Mouse (Mus musculus) erythroblast, embryonic 14.5 days (primary cell): Measurements from ENCODE around the gene Zdhhc18. TPM values are rescaled to one million over a fixed set of nuclear protein-coding genes. Genes with fewer than 3 reads are reported as not detected.

Experiments used
- H3K27me3 ChIP-seq: 2 replicates; pipeline ENCODE4 v1.6.1; 2012; ENCODE audit warnings: inconsistent platforms; ENCODE audit not compliant: control insufficient read depth
- H3K36me3 ChIP-seq: 2 replicates; pipeline ENCODE4 v1.6.1; 2012; ENCODE audit warnings: mild to moderate bottlenecking, inconsistent platforms; ENCODE audit not compliant: control insufficient read depth
- H3K4me1 ChIP-seq: 2 replicates; pipeline ENCODE4 v1.6.1; 2012; ENCODE audit warnings: inconsistent platforms; ENCODE audit not compliant: control insufficient read depth
- H3K4me3 ChIP-seq: replicated peaks from 2 replicates; pipeline ENCODE3; 2012; ENCODE audit warnings: moderate library complexity, mild to moderate bottlenecking, inconsistent platforms
- H3K9me3 ChIP-seq: 2 replicates; pipeline ENCODE4 v1.6.1; 2012; ENCODE audit warnings: low read length, inconsistent platforms, mixed read lengths; ENCODE audit not compliant: control insufficient read depth
- GATA1 ChIP-seq: IDR thresholded peaks from 2 replicates; pipeline ENCODE4 v1.6.1; 2012; ENCODE audit warnings: low read length, inconsistent platforms, mixed read lengths
- TAL1 ChIP-seq: IDR thresholded peaks from 3 replicates; pipeline ENCODE4 v1.6.1; 2012; ENCODE audit warnings: low read length, inconsistent platforms, mixed read lengths
- polyA plus RNA-seq: library from polyadenylated mRNA; stranded (reverse); fragments of >175 nt; gene quantifications from 2 replicates; pipeline ENCODE4 v1.2.3, GENCODE M21; 2012

Gene Zdhhc18
- polyA plus RNA-seq: 0.25 and 0.43 TPM in 2 replicates

DNA sequence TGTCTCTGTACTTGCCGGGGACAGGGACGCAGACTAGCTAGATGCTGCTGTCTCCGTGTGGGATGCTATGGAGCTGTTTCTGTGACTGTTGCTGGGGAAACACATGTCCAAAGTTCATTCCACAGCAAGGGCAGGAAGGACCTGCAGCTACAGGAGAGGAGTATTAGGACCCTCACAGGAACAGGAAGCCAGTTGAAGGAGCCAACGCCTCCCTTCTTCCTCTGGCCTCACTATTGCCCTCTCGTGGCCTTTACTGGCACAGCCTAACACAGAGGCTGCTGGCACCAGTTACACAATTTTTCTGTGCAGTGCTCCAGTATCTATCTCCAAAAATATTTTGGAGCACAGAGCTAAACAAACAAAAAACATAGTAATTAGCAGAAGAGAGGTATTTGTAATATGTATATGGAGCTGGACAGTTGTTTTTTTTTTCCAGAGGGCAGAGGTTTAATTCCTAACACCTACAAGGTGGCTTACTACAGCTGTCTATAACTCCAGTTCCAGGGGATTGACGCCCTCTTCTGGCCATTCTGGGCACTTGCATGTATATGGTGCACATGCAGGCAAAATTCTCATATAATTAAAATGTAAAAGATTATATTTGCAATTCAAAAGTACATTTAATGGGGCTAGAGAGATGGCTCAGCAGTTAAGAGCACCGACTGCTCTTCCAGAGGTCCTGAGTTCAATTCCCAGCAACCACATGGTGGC lies at the start of gene Zdhhc18:
Zdhhc18 (minus strand) TSS at position 166 of the 711 bp plus-strand sequence.
- Histone ChIP-seq H3K4me3 (peak within 1 kb of the TSS; percentile 41), H3K36me3 (no peaks in the 10 kb centered on the region), H3K9me3 (peaks cover 6% of the 10 kb centered on the region), H3K4me1 (peaks cover 3% of the 10 kb centered on the region), H3K27me3 (no peaks in the 10 kb centered on the region)
- TF ChIP-seq GATA1: no peak
- TF ChIP-seq TAL1: no peak

DNA sequence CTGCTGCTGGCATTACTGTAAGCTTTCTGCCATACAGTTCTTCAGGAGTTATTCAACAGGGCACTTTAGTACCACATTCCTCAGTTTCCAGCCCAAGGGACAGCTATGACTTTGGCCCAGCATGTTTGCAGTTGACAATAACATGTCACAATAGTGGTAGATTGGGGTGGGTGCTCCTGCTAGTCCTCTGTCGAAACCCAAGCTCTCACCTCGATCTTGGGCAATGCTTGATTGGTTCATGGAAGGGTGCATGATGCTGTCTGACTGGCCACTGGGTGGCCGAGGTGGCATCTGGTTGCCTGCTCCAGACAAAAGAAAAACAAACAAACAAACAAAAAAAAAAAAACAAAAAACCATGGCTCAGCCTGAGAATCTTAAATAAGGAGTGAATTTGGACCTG lies 45.4 kb upstream of the Zdhhc18 start:
- Histone ChIP-seq H3K27me3 (no peaks in the 10 kb centered on the region), H3K4me1 (no peaks in the 10 kb centered on the region), H3K4me3 (no peak overlapping the region), H3K36me3 (peaks cover 95% of the 10 kb centered on the region), H3K9me3 (no peaks in the 10 kb centered on the region)
- TF ChIP-seq TAL1: no peak
- no peak for TF ChIP-seq GATA1

DNA sequence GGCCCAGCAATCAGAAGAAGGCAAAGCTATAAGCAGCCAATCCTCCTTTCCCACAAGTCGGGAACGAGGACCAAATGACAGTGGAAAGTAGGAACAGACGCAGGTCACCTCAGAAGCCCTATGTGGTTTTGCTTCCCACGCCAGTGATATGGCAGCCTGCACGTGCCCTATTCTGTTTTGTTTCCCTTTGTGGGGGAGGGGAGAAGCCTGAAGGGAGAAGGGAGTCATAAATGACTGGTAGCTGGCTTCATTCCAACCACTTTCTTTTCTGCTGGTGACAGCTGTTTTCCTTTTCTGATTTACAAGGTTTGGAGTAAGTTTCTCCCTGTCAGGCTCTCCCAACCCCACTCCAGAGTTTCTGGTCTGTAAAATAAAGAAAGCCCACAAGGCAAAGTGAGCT lies 40.3 kb upstream of the Zdhhc18 start:
- no peaks in the 10 kb centered on the region for H3K9me3 ChIP-seq
- no peaks in the 10 kb centered on the region for H3K27me3 ChIP-seq
- H3K4me1 ChIP-seq: peaks cover 3% of the 10 kb centered on the region; the same call in 1 of the 2 replicates
- no peak for TF ChIP-seq GATA1
- TF ChIP-seq TAL1: no peak
- peaks cover 100% of the 10 kb centered on the region for H3K36me3 ChIP-seq
- no peak overlapping the region for H3K4me3 ChIP-seq

DNA sequence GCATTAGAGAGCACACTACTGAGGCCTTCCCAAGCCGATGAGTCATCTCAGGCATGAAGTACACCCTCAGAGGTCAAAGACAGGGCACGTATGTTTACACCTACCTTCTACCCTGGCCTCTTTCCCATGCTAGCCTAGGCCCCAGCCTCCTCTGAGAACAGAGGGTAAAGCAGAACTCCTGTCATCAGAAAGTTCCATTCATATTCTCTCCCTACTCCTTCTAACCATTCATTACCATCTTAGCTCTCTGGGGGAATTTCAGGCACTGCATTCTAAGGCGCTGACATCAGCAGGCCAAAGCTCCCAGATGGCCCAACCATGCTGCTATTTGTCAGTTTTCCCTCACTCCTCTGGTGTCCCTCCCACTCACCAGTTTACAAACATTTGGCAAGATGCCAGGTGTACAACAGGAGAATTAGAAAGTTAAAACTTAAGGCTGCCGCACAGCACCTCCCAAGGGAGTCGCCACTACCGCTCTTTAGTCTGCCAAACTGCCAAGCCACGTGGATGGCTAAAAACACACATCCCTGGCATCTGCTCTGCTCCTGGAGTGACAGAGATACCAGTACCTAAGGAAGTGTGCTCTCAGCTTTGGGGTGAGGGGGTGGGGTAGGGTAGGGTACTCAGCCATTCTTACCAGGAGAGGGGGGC lies 38.6 kb upstream of the Zdhhc18 start:
- peaks cover 100% of the 10 kb centered on the region for H3K36me3 ChIP-seq
- peaks cover 3% of the 10 kb centered on the region for H3K4me1 ChIP-seq
- no peaks in the 10 kb centered on the region for H3K27me3 ChIP-seq
- TF ChIP-seq GATA1: no peak
- TF ChIP-seq TAL1: no peak
- no peak overlapping the region for H3K4me3 ChIP-seq
- H3K9me3 ChIP-seq: no peaks in the 10 kb centered on the region

DNA sequence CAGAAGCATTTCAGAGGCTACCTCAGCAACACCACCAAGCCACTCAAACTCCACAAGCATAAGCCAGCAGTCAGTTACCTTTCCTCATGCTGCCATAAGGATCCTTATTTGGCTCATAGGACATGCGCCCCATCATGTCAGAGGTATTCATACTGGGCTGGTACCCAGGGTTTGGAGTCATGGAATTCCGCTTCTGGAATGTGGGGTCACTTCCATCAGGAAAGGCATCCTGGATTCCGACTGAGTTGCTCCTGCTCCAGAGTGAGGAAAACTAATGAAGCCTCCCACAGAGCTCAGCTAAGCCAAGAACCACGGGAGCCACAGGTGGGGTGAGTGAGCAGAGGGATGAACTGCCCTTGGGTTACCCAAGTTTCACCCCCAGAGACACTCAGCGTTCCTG lies 37.2 kb upstream of the Zdhhc18 start:
- Histone ChIP-seq H3K36me3 (peaks cover 100% of the 10 kb centered on the region), H3K4me1 (peaks cover 5% of the 10 kb centered on the region)
- TF ChIP-seq TAL1: no peak
- TF ChIP-seq GATA1: no peak

DNA sequence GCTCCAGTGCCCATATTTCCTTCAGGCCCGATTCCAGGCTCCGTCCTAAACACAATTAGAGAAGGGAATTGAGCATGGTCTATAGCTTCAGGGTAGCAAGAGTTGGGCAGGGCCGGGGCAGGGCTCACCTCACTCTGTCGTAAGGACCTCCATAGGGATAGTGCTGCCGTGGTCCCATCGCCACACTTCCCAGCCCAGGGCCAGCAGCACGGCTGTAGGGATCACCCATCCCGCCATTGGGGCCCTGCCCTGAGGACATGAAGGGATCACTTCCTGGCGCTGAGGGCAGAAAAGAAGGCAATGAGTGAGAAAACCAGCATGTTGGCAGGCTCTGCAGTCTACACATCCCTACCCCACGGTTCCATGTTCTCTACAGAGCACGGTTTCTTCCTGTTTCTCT lies 36.6 kb upstream of the Zdhhc18 start:
- no peaks in the 10 kb centered on the region for H3K27me3 ChIP-seq
- no peak overlapping the region for H3K4me3 ChIP-seq
- no peak for TF ChIP-seq GATA1
- no peak for TF ChIP-seq TAL1
- no peaks in the 10 kb centered on the region for H3K9me3 ChIP-seq
- peaks cover 5% of the 10 kb centered on the region for H3K4me1 ChIP-seq
- peaks cover 100% of the 10 kb centered on the region for H3K36me3 ChIP-seq

More for the DNA sequence above, 37.2 kb upstream of the Zdhhc18 start:
- Histone ChIP-seq H3K9me3 (no peaks in the 10 kb centered on the region), H3K4me3 (no peak overlapping the region), H3K27me3 (no peaks in the 10 kb centered on the region)

DNA sequence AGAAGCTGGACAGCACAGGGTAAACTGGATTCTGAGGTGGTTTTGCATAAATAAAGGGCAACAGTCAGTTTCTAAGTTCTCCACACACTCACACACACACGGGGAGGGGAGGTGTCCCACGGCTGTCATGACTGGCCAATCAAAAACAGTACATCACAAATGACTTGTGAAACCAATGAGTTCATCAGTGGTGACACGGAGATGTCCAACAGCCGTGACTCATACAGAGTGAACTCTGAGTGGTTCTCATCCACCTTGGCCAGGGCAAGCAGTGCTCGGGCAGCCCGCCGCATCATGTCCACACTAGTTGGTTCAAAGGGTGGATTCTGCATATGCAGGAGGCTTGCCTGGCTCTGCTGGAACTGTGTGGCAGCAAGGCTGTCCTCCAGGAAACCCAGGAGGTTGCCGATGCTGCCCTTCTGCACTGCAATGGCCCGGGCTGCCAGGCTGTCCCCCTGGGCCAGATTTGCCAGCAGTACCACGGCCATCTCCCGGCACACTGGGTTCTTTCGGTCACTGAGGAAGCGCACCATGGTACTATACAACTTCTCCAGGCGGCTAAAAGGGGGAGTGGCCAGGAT lies 30.3 kb upstream of the Zdhhc18 start:
- TF ChIP-seq GATA1 (no peak), TAL1 (no peak)
- Histone ChIP-seq H3K4me1 (peaks cover 34% of the 10 kb centered on the region), H3K9me3 (no peaks in the 10 kb centered on the region), H3K36me3 (peaks cover 78% of the 10 kb centered on the region), H3K4me3 (no peak overlapping the region), H3K27me3 (no peaks in the 10 kb centered on the region)

DNA sequence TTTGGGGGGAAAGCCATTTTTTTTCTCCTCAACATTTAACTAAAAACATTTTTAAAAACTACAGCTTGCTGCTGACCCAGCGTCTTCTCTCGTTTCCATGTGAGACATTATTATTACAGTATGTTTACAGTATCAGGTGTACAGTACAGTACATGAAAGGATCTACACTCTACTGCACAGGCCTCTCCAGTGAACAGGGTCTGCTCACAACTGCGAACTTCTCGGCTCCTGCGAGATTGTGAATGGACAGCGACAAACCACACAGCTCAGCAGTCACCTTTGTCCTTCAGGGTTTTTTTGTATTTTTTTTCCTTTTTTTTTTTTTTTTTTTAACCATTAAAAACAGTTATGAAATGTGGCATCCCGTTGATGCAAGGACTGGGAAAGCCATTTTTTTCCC lies 29.7 kb upstream of the Zdhhc18 start:
- H3K9me3 ChIP-seq: no peaks in the 10 kb centered on the region
- no peak overlapping the region for H3K4me3 ChIP-seq
- H3K36me3 ChIP-seq: peaks cover 72% of the 10 kb centered on the region
- H3K27me3 ChIP-seq: no peaks in the 10 kb centered on the region
- peaks cover 40% of the 10 kb centered on the region for H3K4me1 ChIP-seq
- no peak for TF ChIP-seq GATA1
- no peak for TF ChIP-seq TAL1

DNA sequence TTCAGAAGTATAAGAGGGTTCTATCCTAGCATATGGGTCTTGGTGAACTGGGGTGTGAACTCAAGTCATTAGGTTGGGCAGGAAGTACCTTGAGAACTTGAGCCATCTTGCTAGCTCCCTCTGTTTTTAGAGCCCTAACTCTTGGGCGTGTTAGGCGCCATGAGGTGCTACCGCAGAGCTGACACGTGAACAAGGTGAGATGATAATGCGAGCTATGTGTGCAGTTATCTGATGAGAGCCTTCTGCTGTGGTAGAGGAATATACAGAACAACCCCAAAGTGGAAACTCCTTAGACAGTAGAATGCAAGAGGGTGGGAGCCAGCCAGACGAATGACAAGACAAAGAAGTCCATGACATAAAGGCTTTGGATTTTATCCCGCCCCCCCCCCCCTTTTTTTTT lies 27.3 kb upstream of the Zdhhc18 start:
- Histone ChIP-seq H3K36me3 (peaks cover 48% of the 10 kb centered on the region), H3K9me3 (no peaks in the 10 kb centered on the region), H3K4me3 (no peak overlapping the region), H3K27me3 (no peaks in the 10 kb centered on the region), H3K4me1 (peaks cover 60% of the 10 kb centered on the region)
- TF ChIP-seq TAL1 (no peak), GATA1 (no peak)
